Mouse (Mus musculus): Measurements from ENCODE around the gene Stard8.

GRCm38 (mm10) chrX:99048111-99048510 lies 45.1 kb downstream of the Stard8 start:
- TF ChIP-seq POLR2A (IDR thresholded peaks at IDR 0.05; ENCODE audit: borderline replicate concordance, insufficient read depth, low read length) (no peak), CTCF (IDR thresholded peaks at IDR 0.05; ENCODE audit: borderline replicate concordance, insufficient read depth, low read depth, low read length) (no peak)
